Mouse (Mus musculus) spleen, adult 2 months (tissue): Measurements from ENCODE around the gene Arhgef3.

Source experiments
- CTCF ChIP-seq: fragments of 200-500 bp; IDR thresholded peaks from 2 replicates; pipeline ENCODE4 v1.5.1; 2011; ENCODE audit warnings: mild to moderate bottlenecking, inconsistent platforms; ENCODE audit not compliant: insufficient read depth, insufficient read length, insufficient replicate concordance; ENCODE audit errors: extremely low read depth
- POLR2A ChIP-seq: fragments of 200-500 bp; IDR thresholded peaks from 2 replicates; pipeline ENCODE4 v1.6.1; 2011; ENCODE audit warnings: low read depth, low read length, inconsistent platforms

- no peak for TF ChIP-seq POLR2A
- TF ChIP-seq CTCF = no peak
These were observed 222.5 kb downstream of the Arhgef3 start for GRCm38 (mm10) chr14:27337156-27337555.
